Mouse (Mus musculus) ES-E14 (cell line): ENCODE data around the gene Tmem39b.

Experiments used
- CHD2 ChIP-seq: IDR thresholded peaks from 2 replicates; pipeline ENCODE4 v1.6.1; 2014; ENCODE audit warnings: mild to moderate bottlenecking, low read depth, low read length, inconsistent platforms
- HCFC1 ChIP-seq: IDR thresholded peaks from 2 replicates; pipeline ENCODE4 v1.6.1; 2012; ENCODE audit warnings: low read length, inconsistent platforms, borderline replicate concordance; ENCODE audit not compliant: insufficient read depth
- ZC3H11A ChIP-seq: IDR thresholded peaks from 2 replicates; pipeline ENCODE4 v1.6.1; 2012; ENCODE audit warnings: low read depth, mild to moderate bottlenecking, inconsistent platforms, low read length, borderline replicate concordance

GRCm38 (mm10) chr4:129633852-129634251 lies 62.8 kb downstream of the Tmem39b start:
- TF ChIP-seq HCFC1 (no peak), CHD2 (no peak), ZC3H11A (no peak)
